Mouse (Mus musculus) retina, embryonic 14.5 days (tissue): ENCODE data around the gene Sprr2a1.
"Not testable (repeated sequence)": the region's sequence is repeated elsewhere in the genome, so short reads cannot be mapped to it uniquely, and the experiment has no call there.

Experiments
- DNase-seq: peaks from one replicate; pipeline ENCODE4 v3.0.0-alpha.2; 2015; ENCODE audit warnings: low spot score

Gene Sprr2a1

DNA sequence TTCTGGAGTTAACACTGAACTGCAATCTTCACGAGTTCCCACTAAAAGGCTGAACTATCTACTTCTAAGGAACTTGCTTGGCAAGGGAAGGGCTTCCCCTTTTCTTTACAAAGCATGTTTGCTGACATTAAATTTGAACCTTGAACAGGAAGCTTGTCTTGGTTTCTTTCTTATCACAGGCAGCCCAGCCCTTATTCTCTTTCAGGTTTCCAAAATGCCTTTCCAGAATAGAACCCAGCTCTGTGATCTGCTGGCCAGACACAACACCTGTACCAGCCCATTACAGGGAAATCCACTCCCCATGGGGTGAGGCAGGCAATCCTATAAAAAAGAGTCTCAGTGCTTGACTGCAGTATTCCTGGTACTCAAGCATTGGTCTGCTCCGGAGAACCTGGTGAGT is at the start of gene Sprr2a1, which contains the start of gene Sprr2a2:
TSS of gene Sprr2a1 (plus strand) at position 231 of the 400 bp plus-strand sequence.
TSS of gene Sprr2a2 (plus strand) at position 352 of the 400 bp plus-strand sequence.
- DNase-seq, result not testable (repeated sequence)

- DNase-seq, result no peak
Measured at GRCm38 (mm10) chr3:92169847-92170246, 45.8 kb upstream of the Sprr2a1 start.

- DNase-seq, result no peak
Measured at GRCm38 (mm10) chr3:92176880-92177279, 38.7 kb upstream of the Sprr2a1 start.

DNA sequence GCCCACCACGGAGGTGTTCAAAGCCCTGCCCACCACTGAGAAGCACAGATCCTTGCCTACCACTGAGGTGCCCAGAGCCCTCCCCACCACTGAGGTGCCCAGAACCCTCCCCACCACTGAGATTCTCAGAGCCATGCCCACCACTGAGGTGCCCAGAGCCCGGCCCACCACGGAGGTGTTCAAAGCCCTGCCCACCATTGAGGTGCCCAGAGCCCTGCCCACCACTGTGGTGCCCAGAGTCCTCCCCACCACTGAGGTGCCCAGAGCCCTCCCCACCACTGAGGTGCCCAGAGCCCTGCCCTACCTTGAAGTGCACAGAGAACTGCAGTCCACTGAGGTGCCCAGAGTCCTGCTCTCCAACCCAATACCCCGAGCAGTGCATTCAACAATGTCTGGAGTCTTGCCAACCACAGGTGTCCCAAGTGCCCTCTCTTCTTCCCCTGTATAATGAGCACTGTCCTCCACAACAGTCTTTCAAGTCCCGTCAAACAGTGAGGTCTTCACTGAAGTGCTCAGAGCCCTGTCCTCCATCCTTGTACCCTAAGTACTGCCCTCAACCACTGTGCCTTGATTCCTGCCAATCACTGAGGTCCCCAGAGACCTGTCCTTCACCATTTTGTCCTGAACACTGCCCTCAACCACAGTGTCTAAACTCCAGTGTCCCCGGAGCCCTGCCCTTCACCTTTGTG is 19.9 kb upstream of the Sprr2a1 start:
- DNase-seq, result no peak

GRCm38 (mm10) chr3:92211133-92211925 is 4.3 kb upstream of the Sprr2a1 start:
- DNase-seq, result not testable (repeated sequence)

DNA sequence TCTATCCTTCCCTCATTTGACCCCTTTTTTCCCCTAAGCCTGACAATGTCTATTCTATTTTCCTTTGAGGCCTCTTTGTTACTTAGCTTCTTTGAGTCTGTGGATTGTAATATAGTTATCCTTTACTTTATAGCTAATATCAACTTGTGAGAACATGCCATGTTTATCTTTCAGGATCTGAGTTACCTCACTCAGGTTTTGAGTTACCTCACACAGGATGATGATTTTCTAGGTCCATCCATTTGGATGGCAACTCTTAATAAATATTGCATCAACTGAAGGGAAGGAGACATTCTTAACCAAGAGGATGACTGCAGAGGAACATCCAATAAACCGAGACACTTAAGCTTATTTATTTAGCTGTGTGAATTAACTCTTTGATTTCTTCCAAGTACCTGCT is 3.5 kb upstream of the Sprr2a1 start:
- DNase-seq, result not testable (repeated sequence)

DNA sequence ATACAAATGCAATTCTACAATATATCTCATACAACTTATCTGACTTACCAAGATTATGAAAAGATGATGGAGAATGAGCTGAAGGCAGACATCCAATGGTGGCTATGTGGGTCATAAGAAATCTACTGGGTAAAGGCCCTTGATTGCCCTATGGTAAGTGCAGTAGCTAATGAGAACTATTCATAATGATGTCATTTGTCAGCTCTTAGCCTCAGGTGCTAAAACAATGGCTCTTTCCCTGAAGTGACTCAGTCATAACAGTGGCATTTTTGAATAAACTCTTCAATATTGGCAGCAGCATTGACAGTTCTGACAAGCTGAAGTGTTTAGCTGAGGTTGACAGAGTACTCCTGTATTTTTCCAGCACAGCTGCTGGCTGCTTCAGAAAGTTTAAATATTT is 1.9 kb upstream of the Sprr2a1 start:
- DNase-seq, result not testable (repeated sequence)

GRCm38 (mm10) chr3:92219031-92219430 is 3.4 kb downstream of the Sprr2a1 start:
- not testable (repeated sequence) for DNase-seq

DNA sequence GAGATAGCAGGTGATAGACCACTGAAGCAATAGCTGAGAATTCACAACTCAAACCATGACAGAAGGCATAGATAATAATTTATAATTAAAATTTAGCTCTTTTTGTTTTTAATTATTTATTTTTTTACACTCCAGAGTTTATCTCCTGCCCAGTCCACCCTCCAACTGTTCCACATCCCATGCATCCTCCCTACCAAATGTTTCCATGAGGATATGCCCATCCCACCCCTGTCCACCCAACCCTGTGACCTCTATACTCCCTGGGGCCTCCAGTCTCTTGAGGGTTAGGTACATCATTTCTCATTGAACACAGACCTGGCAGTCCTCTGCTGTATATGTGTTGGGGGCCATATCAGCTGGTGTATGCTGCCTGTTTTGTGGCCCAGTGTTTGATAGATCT is 8.1 kb downstream of the Sprr2a1 start:
- not testable (repeated sequence) for DNase-seq

DNA sequence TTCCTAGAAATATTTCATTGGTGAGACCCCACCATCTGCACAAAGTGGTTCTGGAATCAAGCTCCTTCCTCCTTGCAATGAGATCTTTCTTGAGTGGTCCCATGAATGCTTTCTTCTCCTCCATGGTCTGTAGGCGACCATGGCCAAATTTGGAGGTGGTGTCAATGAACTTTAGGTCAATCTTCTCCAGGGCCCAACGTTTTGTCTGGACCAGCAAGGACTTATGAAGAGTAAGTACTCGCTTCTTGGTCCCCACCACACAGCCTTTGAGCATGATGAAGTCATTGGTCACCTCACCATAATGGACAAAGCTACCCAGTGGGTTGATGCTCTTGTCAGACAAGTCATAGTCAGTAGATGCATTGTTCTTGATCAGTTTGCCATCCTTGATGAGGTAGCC is 11.8 kb downstream of the Sprr2a1 start:
- not testable (repeated sequence) for DNase-seq

DNA sequence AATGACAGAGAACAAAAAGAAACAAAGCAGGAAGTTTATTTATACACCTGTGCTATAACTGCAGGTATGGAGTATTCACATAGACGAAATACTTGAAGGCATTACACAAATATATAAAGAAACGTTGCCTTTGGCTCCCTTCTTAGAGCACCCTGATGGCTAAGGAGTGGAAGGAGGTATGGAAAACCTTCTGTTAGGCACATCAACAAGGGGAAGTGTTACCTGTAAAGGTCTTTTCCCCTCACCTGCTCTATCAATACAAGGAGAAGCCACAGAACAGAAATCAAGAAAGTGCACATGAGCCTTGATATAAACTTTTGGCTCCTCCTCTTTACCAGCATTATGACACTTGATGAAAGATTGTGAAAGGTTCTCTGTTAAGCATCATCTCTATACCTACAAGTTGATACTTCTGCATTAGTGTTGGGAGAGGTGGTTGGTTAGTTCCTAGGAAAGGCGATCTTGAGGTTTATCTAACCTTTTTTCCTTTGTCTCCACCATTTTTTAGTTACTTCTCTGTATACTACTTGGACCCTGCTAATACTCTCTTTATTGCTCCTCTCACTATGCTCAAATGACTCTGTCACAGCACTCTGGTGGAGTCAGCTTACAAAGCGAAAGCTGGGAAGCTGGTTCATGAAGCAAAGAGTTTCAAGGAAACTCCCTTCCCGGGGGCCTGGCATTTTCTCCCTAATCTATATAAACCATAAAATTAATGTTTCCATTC is 21.0 kb downstream of the Sprr2a1 start:
- DNase-seq, result not testable (repeated sequence)

GRCm38 (mm10) chr3:92238736-92239135 is 23.1 kb downstream of the Sprr2a1 start:
- DNase-seq, result not testable (repeated sequence)

GRCm38 (mm10) chr3:92239197-92239596 is 23.6 kb downstream of the Sprr2a1 start:
- not testable (repeated sequence) for DNase-seq

DNA sequence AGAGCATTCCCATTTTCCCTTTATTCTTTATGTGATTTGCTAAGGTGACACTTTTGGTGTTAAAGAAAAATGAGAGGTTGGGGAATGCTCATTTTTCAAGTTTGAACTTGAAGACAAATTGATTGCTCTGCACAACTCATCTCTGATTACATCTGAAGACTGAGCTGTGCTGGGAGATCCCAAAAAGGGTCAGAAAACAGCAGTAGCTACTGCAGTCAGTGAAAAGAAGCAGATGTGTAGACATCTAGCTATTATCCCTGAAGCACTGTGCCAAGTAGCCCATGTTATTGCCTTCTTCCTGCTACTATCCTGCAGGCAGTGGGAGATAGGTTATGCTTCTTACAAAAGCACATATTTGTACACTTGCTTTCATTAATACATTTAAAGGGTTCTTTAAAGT is 29.2 kb downstream of the Sprr2a1 start:
- not testable (repeated sequence) for DNase-seq

DNA sequence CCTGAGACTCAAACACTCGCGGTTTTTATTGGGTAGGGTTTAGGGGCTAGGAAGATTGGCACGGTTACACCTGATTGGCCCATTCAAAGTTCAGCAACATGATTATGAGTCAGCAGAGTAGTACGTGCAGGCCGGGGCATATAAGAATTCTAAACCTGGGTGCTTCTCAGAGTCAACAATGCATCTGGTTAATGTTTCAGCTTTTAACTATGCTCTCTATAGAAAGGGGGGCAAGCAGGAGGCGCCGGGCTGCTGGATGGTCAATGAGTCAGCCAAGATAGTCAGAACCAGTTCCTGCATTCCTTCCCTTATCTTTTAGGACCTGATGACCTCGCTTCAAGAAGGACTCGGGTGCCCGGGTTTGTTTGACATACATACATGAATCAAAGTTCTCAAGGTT is 30.6 kb downstream of the Sprr2a1 start:
- DNase-seq, result not testable (repeated sequence)

- not testable (repeated sequence) for DNase-seq
Measured at GRCm38 (mm10) chr3:92248494-92248893, 32.9 kb downstream of the Sprr2a1 start.

- DNase-seq, result not testable (repeated sequence)
Measured at GRCm38 (mm10) chr3:92250450-92250849, 34.9 kb downstream of the Sprr2a1 start.

DNA sequence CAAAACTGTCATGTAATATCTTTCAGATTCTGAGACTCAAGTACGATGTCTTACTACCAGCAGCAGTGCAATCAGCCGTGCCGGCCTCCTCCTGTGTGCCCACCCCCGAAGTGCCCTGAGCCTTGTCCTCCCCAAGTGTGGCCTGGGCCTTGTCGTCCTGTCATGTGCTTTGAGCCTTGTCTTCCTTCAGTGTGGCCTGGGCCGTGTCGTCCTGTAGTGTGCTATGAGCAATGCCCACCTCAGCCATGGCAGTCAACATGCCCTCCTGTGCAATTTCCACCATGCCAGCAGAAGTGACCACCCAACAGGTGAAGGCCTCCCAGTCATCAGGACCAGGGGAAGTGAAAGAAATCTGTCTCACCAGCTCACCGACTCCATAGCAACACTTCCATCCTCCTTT is 38.3 kb downstream of the Sprr2a1 start:
- not testable (repeated sequence) for DNase-seq

GRCm38 (mm10) chr3:92258526-92258925 is 42.9 kb downstream of the Sprr2a1 start:
- not testable (repeated sequence) for DNase-seq

DNA sequence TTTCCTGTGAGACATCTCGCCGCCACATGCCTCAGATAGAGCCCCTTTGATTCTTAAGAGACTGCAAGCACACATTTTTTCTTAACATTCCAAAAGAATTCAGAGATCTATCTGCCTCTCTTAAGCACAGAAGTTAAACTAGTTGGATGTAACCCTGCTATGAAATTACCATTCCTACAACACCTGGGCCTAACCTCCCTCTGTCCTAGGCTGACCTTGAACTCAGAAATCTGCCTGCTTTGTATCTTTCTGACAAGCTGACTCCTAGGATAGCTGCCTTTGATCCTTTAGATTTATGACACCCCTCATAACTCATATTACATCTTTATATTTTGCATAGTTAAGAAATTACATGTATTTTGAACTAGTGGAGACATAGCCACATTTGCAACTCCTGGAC is 47.9 kb downstream of the Sprr2a1 start:
- not testable (repeated sequence) for DNase-seq
